Mouse (Mus musculus) heart, postnatal 0 days (tissue): Measurements from ENCODE around the gene Yrdc.

Source experiments
- CTCF ChIP-seq: IDR thresholded peaks from 2 replicates; pipeline ENCODE4 v1.5.1; 2016; ENCODE audit warnings: antibody characterized with exemption, control low read depth, low read depth
- EP300 ChIP-seq: IDR thresholded peaks from 2 replicates; pipeline ENCODE4 v1.6.1; 2016; ENCODE audit warnings: antibody characterized with exemption, low read depth

GRCm38 (mm10) chr4:124809136-124809883 is 41.2 kb upstream of the Yrdc start:
- TF ChIP-seq CTCF (no peak), EP300 (no peak)
